Mouse (Mus musculus): ENCODE measurements at regions not wholly inside any gene's neighbourhood (a gene's known extent, or its start where the extent isn't known, plus 50 kb on each side); places are given as distances from the start of the nearest gene placed in this dataset.

GRCm38 (mm10) chr2:167849999-167850552, 81.8 kb upstream of the Ptpn1 start:
- no peak for ATAC-seq (replicated peaks; ENCODE audit: low FRiP score, low TSS enrichment, poor library complexity, severe bottlenecking)

GRCm38 (mm10) chr2:167848468-167849440, 83.1 kb upstream of the Ptpn1 start:
- ATAC-seq (replicated peaks; ENCODE audit: low FRiP score, low TSS enrichment, poor library complexity, severe bottlenecking): no peak

GRCm38 (mm10) chr2:167847281-167848077, 84.4 kb upstream of the Ptpn1 start:
- ATAC-seq (replicated peaks; ENCODE audit: low FRiP score, low TSS enrichment, poor library complexity, severe bottlenecking): no peak

- ATAC-seq (replicated peaks; ENCODE audit: low FRiP score, low TSS enrichment, poor library complexity, severe bottlenecking): no peak
These were observed 86.5 kb upstream of the Ptpn1 start for GRCm38 (mm10) chr2:167845370-167845769.

GRCm38 (mm10) chr2:167844556-167844955, 87.3 kb upstream of the Ptpn1 start:
- ATAC-seq (replicated peaks; ENCODE audit: low FRiP score, low TSS enrichment, poor library complexity, severe bottlenecking): no peak

GRCm38 (mm10) chr2:167843921-167844320, 87.9 kb upstream of the Ptpn1 start:
- ATAC-seq (replicated peaks; ENCODE audit: low FRiP score, low TSS enrichment, poor library complexity, severe bottlenecking): no peak

- ATAC-seq (replicated peaks; ENCODE audit: low FRiP score, low TSS enrichment, poor library complexity, severe bottlenecking): no peak
These were observed 88.9 kb upstream of the Ptpn1 start for GRCm38 (mm10) chr2:167842993-167843392.

GRCm38 (mm10) chr2:167842473-167842872, 89.4 kb upstream of the Ptpn1 start:
- ATAC-seq (replicated peaks; ENCODE audit: low FRiP score, low TSS enrichment, poor library complexity, severe bottlenecking): no peak

- ATAC-seq (replicated peaks; ENCODE audit: low FRiP score, low TSS enrichment, poor library complexity, severe bottlenecking): peak; percentile 36
These were observed 90.3 kb upstream of the Ptpn1 start for GRCm38 (mm10) chr2:167841339-167842240.

- ATAC-seq (replicated peaks; ENCODE audit: low FRiP score, low TSS enrichment, poor library complexity, severe bottlenecking): 0 out of 2 replicates have a peak, but pooled peaks have one; percentile 23
These were observed 91.5 kb upstream of the Ptpn1 start for GRCm38 (mm10) chr2:167840344-167840743.

GRCm38 (mm10) chr2:167839324-167839981, 92.4 kb upstream of the Ptpn1 start:
- no peak for ATAC-seq (replicated peaks; ENCODE audit: low FRiP score, low TSS enrichment, poor library complexity, severe bottlenecking)

- no peak for ATAC-seq (replicated peaks; ENCODE audit: low FRiP score, low TSS enrichment, poor library complexity, severe bottlenecking)
These were observed 94.3 kb upstream of the Ptpn1 start for GRCm38 (mm10) chr2:167837596-167837995.

- ATAC-seq (replicated peaks; ENCODE audit: low FRiP score, low TSS enrichment, poor library complexity, severe bottlenecking): no peak
These were observed 95.2 kb upstream of the Ptpn1 start for GRCm38 (mm10) chr2:167836611-167837010.

GRCm38 (mm10) chr2:167834605-167835004, 97.3 kb upstream of the Ptpn1 start:
- ATAC-seq (replicated peaks; ENCODE audit: low FRiP score, low TSS enrichment, poor library complexity, severe bottlenecking): no peak

- ATAC-seq (replicated peaks; ENCODE audit: low FRiP score, low TSS enrichment, poor library complexity, severe bottlenecking): no peak
These were observed 98.4 kb upstream of the Ptpn1 start for GRCm38 (mm10) chr2:167833290-167833953.

GRCm38 (mm10) chr2:167831076-167832039, 100.5 kb upstream of the Ptpn1 start:
- ATAC-seq (replicated peaks; ENCODE audit: low FRiP score, low TSS enrichment, poor library complexity, severe bottlenecking): no peak

- no peak for ATAC-seq (replicated peaks; ENCODE audit: low FRiP score, low TSS enrichment, poor library complexity, severe bottlenecking)
These were observed 103.6 kb upstream of the Ptpn1 start for GRCm38 (mm10) chr2:167828258-167828657.

All from megakaryocyte-erythroid progenitor cell, adult 5-6 weeks (primary cell).